Mouse (Mus musculus) fibroblast of lung, adult 2 months (primary cell): ENCODE results near the gene Mllt3.

Experiments
- DNase-seq: peaks from one replicate; pipeline ENCODE4 v3.0.0-alpha.2; 2011; ENCODE audit warnings: low read depth

Gene Mllt3

GRCm38 (mm10) chr4:87881583-87881982, 151.6 kb downstream of the Mllt3 start:
- DNase-seq = no peak

- no peak for DNase-seq
Observed at GRCm38 (mm10) chr4:87880297-87880696, 152.9 kb downstream of the Mllt3 start.

DNA sequence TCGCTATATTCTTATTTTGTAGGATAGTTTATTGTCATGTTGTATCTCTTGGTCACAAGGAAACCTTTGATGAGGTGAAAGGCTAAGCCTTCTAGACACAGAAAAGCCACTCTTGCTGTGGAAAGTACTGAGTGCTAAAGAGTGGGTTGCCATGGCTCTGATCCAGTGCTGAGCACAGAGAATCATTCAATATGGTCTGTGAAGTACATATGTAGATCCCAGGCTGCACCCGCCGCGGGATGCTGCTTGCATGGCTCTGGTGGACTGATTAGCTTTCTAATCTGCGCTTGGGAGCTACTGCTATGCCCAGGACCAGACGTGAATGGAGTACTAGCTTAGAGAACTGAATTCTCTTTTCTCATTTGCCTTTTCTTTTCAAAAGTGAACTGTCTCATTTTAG, 154.5 kb downstream of the Mllt3 start:
- no peak for DNase-seq

DNA sequence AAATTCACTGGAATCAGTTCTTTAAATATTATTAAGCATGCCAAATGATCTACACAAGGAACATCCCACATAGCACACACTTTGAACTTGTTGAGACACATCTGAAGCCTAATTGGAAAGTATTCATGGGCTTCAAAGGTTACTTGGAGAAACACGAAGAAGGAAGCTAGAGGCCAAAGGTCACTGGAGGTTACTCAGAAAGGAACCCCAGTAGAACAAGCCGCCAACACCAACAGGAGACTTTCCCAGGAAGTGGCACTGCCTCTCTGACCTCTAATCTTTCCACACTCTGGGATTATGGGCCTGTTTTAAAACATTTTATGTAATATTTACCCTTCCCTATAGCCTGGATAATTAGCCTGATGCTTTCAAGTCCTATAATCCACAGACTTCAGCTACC, 162.6 kb downstream of the Mllt3 start:
- no peak for DNase-seq

DNA sequence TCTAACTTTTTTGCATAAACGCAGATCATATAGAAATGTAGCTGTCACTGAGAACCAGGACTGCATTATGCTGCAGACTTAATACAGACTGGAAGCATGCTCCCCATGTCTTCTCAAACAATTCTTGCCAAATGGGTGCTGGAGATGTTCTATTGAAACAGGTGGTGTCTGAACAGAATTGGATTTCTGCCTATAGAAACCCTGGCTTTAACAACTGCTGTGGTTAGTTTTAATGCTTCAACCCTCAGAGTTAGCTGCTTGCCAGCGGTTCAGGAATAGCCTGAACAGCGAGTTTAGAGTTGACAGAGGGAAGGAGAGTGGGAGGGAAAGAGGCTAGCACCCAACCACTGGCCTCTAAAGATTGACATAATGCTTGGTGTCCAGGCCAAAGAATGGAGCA, 166.6 kb downstream of the Mllt3 start:
- DNase-seq = no peak

GRCm38 (mm10) chr4:87865848-87866247, 167.3 kb downstream of the Mllt3 start:
- DNase-seq = no peak

DNA sequence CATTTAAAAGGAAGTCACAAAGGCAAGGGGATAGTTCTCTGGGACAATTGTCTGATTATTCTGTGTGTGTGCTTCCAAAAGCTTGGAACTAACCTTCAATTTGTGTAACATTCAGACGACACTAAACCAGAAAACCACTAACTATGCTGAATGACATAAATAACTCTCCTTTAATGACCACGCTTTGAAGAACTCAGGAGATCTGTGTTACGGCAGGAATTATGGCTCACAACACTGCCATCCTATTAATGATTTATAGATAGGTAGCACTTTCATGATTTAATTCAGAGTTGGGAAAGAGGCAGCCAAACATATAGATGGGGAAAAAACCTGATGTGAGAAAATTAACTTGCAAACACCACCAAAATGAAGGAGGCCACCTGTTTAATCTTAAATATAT, 168.1 kb downstream of the Mllt3 start:
- DNase-seq = no peak

DNA sequence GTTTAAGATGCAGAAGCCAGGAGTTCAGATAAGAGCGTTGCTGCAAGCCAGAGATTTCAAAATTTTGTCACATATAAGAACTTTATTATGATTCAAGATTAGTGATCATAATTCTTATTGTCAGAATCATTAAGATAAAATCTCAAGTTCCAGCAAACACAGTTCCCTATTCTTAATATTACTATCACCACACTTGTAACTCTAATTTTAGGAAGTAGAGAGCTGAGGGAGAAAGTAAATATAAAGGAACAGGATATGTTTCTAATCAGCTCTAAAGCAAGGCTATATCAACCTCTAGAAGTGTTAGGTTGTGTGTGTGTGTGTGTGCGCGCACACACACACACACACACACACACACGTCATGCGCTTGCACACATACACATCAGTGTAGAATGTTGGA, 170.0 kb downstream of the Mllt3 start:
- no peak for DNase-seq

GRCm38 (mm10) chr4:87860723-87861122, 172.4 kb downstream of the Mllt3 start:
- DNase-seq = no peak

DNA sequence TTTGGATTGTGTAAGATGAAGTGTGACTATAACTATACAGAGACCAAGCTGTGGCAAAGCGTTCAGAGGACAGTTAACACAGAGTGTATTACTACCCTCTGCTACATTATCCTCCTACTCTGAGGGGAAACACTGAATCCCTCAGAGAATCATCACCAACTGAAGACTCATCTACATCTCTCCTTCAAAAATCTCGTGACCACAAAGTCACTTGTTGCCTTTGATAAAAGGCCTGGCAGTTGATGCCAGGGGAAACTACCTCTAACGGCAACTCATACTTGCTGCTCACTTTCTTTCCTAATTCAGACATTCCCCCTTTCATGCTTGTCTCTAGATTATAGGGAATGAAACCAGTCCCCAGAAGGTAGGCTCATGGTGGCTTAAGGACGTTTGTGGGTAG, 174.0 kb downstream of the Mllt3 start:
- DNase-seq = no peak

GRCm38 (mm10) chr4:87857982-87858381, 175.2 kb downstream of the Mllt3 start:
- no peak for DNase-seq

DNA sequence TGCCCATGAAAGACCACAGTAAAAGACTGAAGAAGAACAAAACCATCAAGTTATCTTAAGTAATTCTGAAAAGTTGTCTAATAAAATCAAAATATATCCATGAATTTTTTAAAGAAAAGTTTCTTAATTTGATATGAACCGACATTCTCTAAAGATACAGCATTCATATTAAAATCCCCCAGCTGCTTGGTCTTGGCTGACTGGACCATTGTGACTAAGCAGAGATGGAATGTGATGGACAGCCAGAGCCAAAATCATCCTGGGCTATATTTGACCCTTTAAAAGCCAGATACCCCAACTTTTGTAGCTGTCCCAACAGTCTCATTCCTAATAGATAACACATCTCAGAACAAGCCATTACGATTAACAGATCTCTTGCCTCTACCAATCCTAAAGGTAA, 180.7 kb downstream of the Mllt3 start:
- no peak for DNase-seq

GRCm38 (mm10) chr4:87850051-87850450, 183.1 kb downstream of the Mllt3 start:
- no peak for DNase-seq

DNA sequence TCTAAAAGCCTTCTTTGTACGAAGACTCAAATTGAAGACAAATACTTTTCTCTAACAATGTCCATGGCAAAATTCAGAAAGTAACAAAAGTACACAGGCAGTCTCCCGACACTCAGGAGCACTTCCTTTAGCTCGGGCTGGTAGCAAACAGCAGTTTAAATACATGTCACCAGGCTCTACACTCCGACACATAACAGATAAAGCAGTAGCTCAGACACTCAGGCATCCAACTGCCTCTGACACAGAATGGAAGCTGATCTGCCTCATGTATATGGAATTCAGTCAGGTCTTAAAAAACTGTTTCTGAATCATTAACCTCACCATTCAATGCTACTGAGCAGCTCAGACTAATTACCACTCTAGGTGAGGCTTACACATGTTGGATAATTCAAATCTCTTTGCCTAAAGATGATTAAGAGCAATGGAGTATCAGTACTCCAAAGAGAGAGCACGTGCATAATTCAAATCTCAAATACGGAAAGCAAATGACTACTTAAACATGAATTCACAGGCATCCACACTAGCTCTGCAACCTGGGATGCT, 188.4 kb downstream of the Mllt3 start:
- DNase-seq = no peak

DNA sequence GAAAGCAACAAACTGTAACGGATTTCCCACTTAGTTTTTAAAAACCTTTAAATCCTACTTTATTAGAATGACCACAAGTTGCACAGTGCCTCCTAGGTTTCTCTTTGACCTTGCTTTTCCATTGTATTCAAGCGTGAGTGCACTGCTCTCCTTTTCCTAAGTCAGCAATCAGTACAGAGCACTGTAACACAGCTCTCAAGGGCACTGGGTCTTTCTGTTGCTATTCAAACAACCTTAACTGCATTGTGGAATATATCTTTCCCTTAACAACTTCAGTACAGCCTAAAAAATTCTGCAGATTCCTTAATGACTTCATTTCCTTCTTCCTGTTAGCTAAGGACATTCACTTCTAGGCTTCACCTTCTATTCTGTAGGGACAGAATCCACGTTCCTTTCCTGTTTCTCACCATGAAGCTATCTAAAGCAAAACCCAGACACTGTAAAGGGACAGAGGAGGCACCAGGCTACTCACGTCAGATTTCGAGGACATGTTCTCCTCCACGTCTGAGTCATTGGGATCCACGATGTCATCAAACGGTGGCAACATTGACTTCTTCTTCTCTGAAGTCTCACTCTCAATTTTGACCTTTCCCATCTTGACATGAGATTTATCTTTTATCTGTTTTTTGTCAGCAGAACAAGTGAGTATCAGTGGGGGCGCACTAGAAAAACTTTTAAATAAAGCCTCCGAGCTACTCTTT, 192.8 kb downstream of the Mllt3 start:
- no peak for DNase-seq

DNA sequence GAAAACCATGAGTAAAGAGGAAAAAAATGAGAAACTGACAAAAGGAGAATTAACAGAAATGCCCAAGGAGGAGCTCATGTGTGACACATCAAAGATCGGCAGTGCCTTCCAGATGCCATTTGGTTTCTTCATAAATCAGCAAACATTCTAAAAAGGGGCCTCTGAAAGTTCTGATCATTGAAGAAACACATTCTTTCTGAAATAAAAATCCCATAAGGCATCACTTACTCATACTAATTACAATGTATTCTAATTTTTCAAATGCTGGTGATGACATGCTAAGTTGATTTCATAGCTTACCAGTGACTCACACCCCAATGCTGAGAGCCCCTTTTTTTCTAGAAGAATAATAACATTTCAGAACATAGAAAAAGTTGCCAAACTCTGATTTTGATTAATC, 194.4 kb downstream of the Mllt3 start:
- DNase-seq = peak; percentile 45

GRCm38 (mm10) chr4:87837471-87838361, 195.4 kb downstream of the Mllt3 start:
- no peak for DNase-seq

DNA sequence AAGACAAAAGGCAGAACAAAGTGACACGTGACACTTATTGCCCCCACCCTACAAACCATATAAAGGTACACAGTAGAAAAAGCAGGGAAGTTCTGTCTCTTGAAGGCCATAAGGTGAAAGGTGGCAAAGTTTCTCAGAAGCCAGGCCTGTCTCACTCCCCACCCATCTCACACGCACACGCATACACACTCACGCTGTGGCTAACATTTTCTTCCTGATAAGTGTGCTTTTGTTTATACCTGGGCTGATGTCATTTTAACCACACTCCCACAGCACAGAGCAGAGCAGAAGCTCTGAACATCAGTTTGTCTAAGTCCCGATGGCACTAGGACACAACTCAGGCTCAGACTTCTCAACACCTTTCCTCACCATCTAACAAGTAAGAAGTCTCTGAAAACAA, 196.9 kb downstream of the Mllt3 start:
- DNase-seq = no peak

GRCm38 (mm10) chr4:87835191-87835590, 198.0 kb downstream of the Mllt3 start:
- no peak for DNase-seq

GRCm38 (mm10) chr4:87834310-87834709, 198.9 kb downstream of the Mllt3 start:
- no peak for DNase-seq

GRCm38 (mm10) chr4:87830794-87831306, 202.3 kb downstream of the Mllt3 start:
- no peak for DNase-seq

DNA sequence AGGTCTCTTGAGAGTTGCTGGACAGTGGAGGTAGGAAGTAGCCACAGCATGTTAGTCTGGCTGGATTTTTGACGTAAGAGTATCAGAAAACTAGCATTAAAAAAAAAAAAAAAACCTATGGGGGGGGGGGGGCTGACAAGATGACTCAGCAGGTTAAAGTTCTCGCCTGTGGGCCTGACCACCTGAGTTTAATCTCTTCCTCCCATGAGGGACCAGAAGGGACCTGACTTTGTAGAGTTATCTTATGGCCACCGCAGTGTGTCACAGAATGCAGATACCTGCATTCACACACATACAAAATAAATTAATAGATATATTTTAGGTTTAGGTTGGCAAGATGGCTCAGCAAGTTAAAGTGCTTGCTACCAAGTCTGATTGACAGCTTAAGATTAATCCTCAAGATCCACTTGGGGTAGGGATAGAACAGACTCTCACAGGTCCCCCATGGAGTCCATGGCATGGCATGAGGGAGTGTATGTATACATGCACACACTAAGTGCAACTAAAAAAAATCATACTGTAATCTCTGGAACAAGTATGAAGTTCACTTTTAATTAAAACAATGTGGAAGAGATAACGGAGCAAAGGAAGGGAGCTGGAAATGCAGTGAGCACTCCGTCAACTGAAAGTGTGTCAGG, 203.6 kb downstream of the Mllt3 start:
- no peak for DNase-seq
